14 mouse cellular contexts compared by ENCODE assay signal in the genomic region with DNA sequence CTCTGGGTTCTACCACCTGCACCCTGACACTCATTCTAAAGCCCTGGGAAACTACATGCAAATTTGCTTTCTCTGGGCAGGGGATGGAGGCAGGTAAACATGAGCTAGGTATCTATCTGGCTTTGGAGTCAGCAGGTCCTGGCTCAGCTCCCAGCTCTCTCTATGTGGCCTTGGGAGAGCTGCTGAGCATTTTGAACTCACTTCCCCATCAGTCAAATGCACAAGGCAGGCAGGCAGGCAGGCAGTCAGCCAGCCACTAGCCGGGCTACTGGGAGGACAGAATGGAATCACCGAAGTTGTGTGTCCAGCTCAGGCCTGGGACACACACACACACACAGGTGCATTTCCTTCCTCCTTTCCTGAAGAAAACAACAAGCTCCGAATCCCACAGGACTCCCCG. TPM values are rescaled to one million over a fixed set of nuclear protein-coding genes. Genes with fewer than 3 reads are reported as not detected.
DNase-seq lines count a peak whose midpoint lies in the region; ATAC-seq and TF ChIP-seq lines count a peak whose summit lies in the region.
"Had no signal": no experiment of that assay in that cellular context is flagged by ENCODE, and none has a peak within 500 bp of the region (broad histone marks: within the 10 kb centered on the region; RNA-seq: fewer than 3 reads in every experiment).

No protein-coding gene starts in this region.

- H3K9me3 ChIP-seq in liver, embryonic 16.5 days (replicated peaks; ENCODE audit: control insufficient read depth, low read length): no peaks in the 10 kb centered on the region
- no peaks in the 10 kb centered on the region for H3K9me3 ChIP-seq in kidney, embryonic 15.5 days (replicated peaks)
- no peaks in the 10 kb centered on the region for H3K9me3 ChIP-seq in intestine, postnatal 0 days (ENCODE audit: control insufficient read depth)
- H3K9me3 ChIP-seq: embryonic facial prominence, embryonic 13.5 days; heart, embryonic 13.5 days; liver, embryonic 13.5 days; midbrain, embryonic 12.5 days; neural tube, embryonic 15.5 days had no signal

- 0 out of 2 replicates have a peak overlapping the region, but pooled peaks have one; percentile 17 for H3K27ac ChIP-seq in liver, embryonic 16.5 days (ENCODE audit: low read length)
- H3K27ac ChIP-seq in kidney, embryonic 15.5 days: peak overlapping the region; percentile 73
- no peak overlapping the region for H3K27ac ChIP-seq in intestine, postnatal 0 days (ENCODE audit: low read depth, low read length)
- H3K27ac ChIP-seq: embryonic facial prominence, embryonic 13.5 days; heart, embryonic 13.5 days; liver, embryonic 13.5 days; midbrain, embryonic 12.5 days; neural tube, embryonic 15.5 days had no signal

- no peak for ATAC-seq in liver, embryonic 16.5 days (ENCODE audit: low read depth)
- ATAC-seq in kidney, embryonic 15.5 days (replicated peaks; ENCODE audit: low FRiP score): no peak
- no peak for ATAC-seq in intestine, postnatal 0 days

- TF ChIP-seq CTCF in intestine, postnatal 0 days (IDR thresholded peaks at IDR 0.05; ENCODE audit: low read depth): no peak

- H3K27me3 ChIP-seq in liver, embryonic 16.5 days (ENCODE audit: control insufficient read depth, insufficient read depth, low read depth, low read length): no peaks in the 10 kb centered on the region
- no peaks in the 10 kb centered on the region for H3K27me3 ChIP-seq in kidney, embryonic 15.5 days
- no peaks in the 10 kb centered on the region for H3K27me3 ChIP-seq in intestine, postnatal 0 days (replicated peaks; ENCODE audit: control insufficient read depth, insufficient read depth, low read length)
- H3K27me3 ChIP-seq: embryonic facial prominence, embryonic 13.5 days; heart, embryonic 13.5 days; liver, embryonic 13.5 days; midbrain, embryonic 12.5 days; neural tube, embryonic 15.5 days had no signal

- H3K4me2 ChIP-seq in liver, embryonic 16.5 days (ENCODE audit: low read depth, low read length): no peak overlapping the region
- H3K4me2 ChIP-seq in kidney, embryonic 15.5 days: no peak overlapping the region
- H3K4me2 ChIP-seq in intestine, postnatal 0 days (replicated peaks; ENCODE audit: low read depth): no peak overlapping the region
- H3K4me2 ChIP-seq: embryonic facial prominence, embryonic 13.5 days; heart, embryonic 13.5 days; liver, embryonic 13.5 days; midbrain, embryonic 12.5 days; neural tube, embryonic 15.5 days had no signal

- H3K4me1 ChIP-seq in liver, embryonic 16.5 days (ENCODE audit: control insufficient read depth, low read depth, low read length): peaks cover 36% of the 10 kb centered on the region
- H3K4me1 ChIP-seq in kidney, embryonic 15.5 days: peaks cover 77% of the 10 kb centered on the region
- H3K4me1 ChIP-seq in intestine, postnatal 0 days (replicated peaks; ENCODE audit: control insufficient read depth, insufficient read depth, low read length): peaks cover 3% of the 10 kb centered on the region; the same call in 1 of the 2 replicates

- DNase-seq in cerebellum, adult 18-20 months: peak; percentile 37 to 47
- DNase-seq in cerebellum, adult 8-10 months: no peak
- DNase-seq in liver: no peak
- peak; percentile 68 for DNase-seq in adrenal gland, postnatal 25 days
- DNase-seq in natural killer cell, adult 2 months (ENCODE audit: low spot score in 2 of 2): no peak
- DNase-seq: layer of hippocampus, postnatal 36 days; liver, embryonic 13.5 days had no signal

- H3K9ac ChIP-seq in liver, embryonic 16.5 days (ENCODE audit: low read depth, low read length): no peak overlapping the region
- H3K9ac ChIP-seq in kidney, embryonic 15.5 days: no peak overlapping the region
- H3K9ac ChIP-seq in intestine, postnatal 0 days (ENCODE audit: low read depth, low read length): no peak overlapping the region
- H3K9ac ChIP-seq: embryonic facial prominence, embryonic 13.5 days; heart, embryonic 13.5 days; liver, embryonic 13.5 days; midbrain, embryonic 12.5 days; neural tube, embryonic 15.5 days had no signal

- H3K4me3 ChIP-seq in liver, embryonic 16.5 days (ENCODE audit: low read depth, low read length): no peak overlapping the region
- no peak overlapping the region for H3K4me3 ChIP-seq in kidney, embryonic 15.5 days (replicated peaks)
- no peak overlapping the region for H3K4me3 ChIP-seq in intestine, postnatal 0 days (ENCODE audit: low read depth, low read length)
- H3K4me3 ChIP-seq: embryonic facial prominence, embryonic 13.5 days; heart, embryonic 13.5 days; liver, embryonic 13.5 days; midbrain, embryonic 12.5 days; neural tube, embryonic 15.5 days had no signal

- H3K36me3 ChIP-seq in liver, embryonic 16.5 days (ENCODE audit: control insufficient read depth, insufficient read depth): no peaks in the 10 kb centered on the region
- H3K36me3 ChIP-seq in kidney, embryonic 15.5 days: no peaks in the 10 kb centered on the region
- H3K36me3 ChIP-seq in intestine, postnatal 0 days (ENCODE audit: control insufficient read depth, insufficient read depth): 0 out of 2 replicates have a peak, but pooled peaks cover 3% of the 10 kb centered on the region
- H3K36me3 ChIP-seq: embryonic facial prominence, embryonic 13.5 days; heart, embryonic 13.5 days; midbrain, embryonic 12.5 days; neural tube, embryonic 15.5 days had no signal

- WGBS in liver, embryonic 16.5 days (ENCODE audit: insufficient replicate concordance): 75% methylated on average over 4 of the region's 4 CpGs
- 55% methylated on average over 4 of the region's 4 CpGs for WGBS in kidney, embryonic 15.5 days
- whole genome bisulfite sequencing in intestine, postnatal 0 days: 70% methylated on average over 4 of the region's 4 CpGs

RNA-seq across cellular contexts. Expression of gene Smad3, which starts 58.6 kb away (rescaled TPM):
- polyA plus RNA-seq in liver, embryonic 16.5 days (2015; fragmentation: Nextera tagmentation; extraction: Ambion mirVana): 2.7 TPM in 2 replicates
- total RNA-seq in adrenal gland, postnatal 25 days (2021): 36.2 and 46.0 TPM in 2 replicates
- polyA plus RNA-seq in kidney, embryonic 15.5 days (2015; fragmentation: Nextera tagmentation; extraction: Ambion mirVana): 25.0 and 26.5 TPM in 2 replicates
- 5.0 and 5.7 TPM in 2 replicates for polyA plus RNA-seq in intestine, postnatal 0 days (2015; fragmentation: Nextera tagmentation; extraction: Ambion mirVana)

Comparison
In these comparisons a context has a peak if more than half of its experiments do, and no peak if none do; other contexts are left out.
1. DNase-seq: peak in cerebellum, adult 18-20 months (2 of 2) and adrenal gland, postnatal 25 days (single experiment); none in cerebellum, adult 8-10 months (single experiment), liver (single experiment) and natural killer cell, adult 2 months (0 of 2).